Mouse (Mus musculus): ENCODE data around the gene Urad.

The Urad gene

GRCm38 (mm10) chr5:147323237-147323917 lies 1.1 kb upstream of the Urad start:
- DNase-seq = peak; percentile 80

DNA sequence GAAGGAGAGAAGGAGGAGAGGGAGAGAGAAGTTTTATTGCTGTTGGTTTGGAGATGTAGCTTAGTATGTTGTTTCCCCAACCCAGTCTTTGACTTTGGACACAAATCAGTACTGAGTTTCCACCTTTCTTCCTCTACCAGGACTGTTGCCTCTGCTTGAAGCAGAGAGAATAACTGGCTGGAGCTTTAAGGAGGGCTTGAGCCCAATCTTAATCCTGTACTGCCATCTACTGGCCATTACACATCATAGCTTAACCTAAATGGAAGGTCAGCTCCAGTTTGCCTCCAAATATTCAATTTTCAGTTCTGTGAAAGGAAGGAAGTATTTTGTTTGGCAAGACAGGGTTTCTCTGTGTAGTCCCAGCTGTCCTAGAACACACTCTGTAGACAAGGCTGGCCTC lies 2.6 kb downstream of the Urad start:
- no peak for DNase-seq

GRCm38 (mm10) chr5:147317991-147318390 lies 4.2 kb downstream of the Urad start:
- no peak for DNase-seq

- DNase-seq = no peak
Observed at GRCm38 (mm10) chr5:147317321-147317720, 4.9 kb downstream of the Urad start.

DNA sequence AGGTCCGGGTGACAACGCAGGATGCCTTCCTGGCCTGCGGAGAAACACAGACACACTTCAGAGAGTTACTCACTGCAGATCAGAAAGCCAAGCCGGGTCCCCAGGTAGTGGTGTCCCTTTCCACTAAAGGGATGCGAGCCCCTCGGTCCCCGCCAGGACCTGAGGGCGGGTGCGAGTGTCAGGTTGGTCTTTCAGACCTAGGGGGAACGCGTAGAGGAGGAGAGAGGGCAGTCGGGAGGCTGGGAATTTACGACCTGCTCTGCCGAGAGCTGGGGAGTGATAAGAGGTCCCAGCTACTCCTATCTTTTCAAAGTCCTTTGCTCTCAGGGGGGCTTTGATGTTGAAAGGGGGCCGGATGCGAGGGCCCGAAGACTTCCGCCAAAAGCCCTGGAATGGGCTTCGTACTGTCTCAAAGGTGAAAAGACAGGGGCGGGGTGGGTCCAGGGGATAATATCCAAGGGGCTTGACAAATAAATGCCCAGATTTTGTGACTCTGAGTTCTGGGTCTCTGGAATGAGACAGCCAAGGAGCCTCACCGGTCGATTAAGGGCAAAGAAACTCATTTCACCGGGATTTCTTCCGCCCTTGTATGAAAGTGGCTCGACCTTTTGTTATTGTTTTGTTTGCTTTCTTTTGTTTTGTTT lies 6.7 kb downstream of the Urad start:
- no peak for DNase-seq

GRCm38 (mm10) chr5:147314646-147315431 lies 7.4 kb downstream of the Urad start:
- DNase-seq = no peak

- DNase-seq = no peak
Observed at GRCm38 (mm10) chr5:147312830-147313685, 9.2 kb downstream of the Urad start.

GRCm38 (mm10) chr5:147309786-147310185 lies 12.5 kb downstream of the Urad start:
- no peak for DNase-seq

DNA sequence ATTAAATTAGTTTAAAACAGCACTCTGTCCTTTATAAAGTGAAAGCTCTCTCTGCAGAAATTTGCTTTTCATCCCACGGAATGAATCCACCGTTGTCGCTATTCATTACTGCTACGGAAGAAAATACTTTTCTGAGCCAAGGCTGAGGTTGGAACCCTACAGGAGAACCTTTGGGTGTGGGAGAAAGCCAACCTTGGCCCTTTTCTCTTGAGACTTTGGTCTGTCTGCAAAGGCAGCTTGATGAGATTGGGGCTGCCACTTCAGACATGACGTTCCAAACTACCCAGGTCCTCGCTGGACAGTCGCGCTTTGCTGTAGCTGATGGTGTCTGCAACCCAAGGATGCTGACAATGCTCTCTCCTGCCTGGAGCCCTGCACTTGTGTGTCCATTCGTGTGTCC lies 13.8 kb downstream of the Urad start:
- DNase-seq = no peak

DNA sequence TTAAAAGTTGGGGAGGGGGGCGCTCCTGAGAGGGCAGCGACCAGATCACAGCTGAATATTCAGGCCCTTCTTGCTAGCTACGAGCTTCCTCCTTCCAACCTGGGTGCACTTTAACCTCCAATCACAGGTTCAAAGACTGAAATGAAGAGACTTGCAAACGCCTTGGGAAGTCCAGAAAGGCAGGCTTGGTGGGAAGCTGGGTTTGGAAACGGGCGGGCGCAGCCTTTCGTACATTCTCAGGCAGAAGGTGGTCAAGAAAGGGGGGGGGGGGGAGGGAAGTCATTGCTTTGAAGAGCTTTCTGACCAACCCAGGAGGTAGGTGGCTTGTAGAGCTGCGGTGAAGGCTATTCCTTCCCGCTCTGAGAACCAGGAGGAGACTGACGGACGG lies 14.8 kb downstream of the Urad start:
- DNase-seq = no peak

DNA sequence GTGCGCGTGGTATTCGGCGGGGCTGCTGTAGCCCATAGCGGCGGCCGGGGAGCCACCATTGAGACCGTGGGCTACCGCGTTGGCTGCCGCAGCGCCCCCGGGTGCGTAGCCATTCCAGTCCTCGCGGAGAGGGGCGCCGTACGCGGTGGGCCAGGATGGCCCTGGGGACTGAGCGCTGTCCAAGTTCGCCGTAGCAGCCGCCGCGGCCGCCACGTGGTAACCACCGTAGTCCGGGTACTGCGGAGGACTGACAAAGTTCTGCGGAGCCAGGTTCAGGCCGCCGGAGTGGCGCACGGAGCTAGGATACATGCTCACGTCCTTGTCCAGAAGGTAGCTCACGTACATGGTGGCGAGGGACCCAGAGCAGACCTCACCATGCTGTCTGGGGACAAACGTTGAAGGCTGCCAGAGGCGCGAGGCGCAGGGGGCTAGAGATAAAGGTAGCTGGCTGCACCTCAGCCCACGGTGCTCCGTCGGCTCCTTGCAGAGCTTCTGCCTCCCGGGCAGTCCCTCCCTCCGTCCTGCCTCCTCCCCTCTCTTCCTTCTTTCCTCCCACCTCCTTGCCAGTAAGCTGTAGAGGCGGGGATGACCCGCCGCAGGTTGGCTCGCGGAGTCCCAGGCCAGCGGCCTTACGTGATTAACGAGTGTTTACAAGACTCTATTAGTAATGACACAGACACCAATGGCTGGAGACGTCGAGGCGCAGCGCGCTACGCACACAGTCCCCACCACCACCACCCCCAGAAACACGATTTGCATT lies 15.4 kb downstream of the Urad start, which contains the start of gene Cdx2:
Gene Cdx2, minus strand, starts transcription at position 633 of the 760 bp plus-strand sequence.
- no peak for DNase-seq

DNA sequence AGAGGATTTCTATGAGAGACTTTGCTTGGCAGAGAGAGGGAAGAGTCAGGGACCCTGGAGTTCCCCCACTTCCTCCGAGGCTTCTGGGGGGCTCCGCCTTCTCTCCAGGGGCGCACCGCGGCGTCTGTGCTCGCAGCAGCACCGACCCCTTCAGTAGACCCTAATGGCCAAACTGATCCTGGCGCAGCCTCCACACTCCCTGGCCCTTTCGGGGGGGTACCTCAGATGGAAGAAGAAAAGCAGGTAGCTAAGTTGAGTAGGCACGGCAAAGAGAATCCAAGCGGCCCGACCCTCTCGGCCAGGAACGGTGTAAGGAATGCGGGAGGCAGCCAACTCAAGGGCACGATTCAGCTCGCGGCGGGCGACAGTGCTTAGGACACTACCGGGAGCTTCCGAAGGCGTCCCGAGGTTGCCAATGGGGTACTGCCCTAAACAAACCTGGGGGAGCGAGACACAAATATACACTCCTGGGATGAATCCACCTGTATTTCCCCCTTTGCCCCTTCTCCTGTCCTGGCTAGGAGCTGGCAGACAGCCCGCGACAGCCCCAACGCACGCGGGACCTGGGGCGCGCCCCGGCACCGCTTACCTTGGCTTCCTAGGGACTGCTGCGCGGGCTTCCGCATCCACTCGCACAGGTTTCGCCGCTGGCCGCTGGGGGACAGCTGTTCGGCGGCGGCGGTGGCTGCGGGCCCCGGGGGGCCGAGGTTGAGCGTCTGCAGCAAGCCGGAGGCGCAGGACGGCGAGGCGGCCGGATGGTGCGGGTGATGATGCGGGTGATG lies 16.2 kb downstream of the Urad start:
- DNase-seq = no peak

DNA sequence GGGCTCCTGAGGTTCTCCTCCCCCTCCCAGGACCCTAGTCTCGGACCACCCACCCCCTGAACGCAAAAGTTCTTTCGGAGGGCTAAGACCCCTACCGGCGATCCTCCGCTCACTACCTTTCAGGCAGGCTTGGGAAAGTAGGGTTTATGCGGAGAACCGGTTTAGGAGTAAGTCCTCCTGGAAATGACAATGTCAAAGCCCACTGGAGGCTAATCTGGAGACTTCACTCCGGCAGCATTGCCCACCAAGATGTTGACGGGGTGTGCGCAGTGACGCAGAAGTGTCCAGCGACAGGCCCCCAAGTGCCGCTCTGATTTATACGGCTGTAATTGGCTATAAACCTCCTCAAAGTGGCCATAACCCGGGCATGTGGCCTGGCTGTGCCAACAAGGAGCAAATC lies 17.1 kb downstream of the Urad start:
- DNase-seq = no peak

- DNase-seq = no peak
Observed at GRCm38 (mm10) chr5:147304276-147305155, 17.7 kb downstream of the Urad start.

- DNase-seq = no peak
Observed at GRCm38 (mm10) chr5:147302746-147303400, 19.4 kb downstream of the Urad start.

- no peak for DNase-seq
Observed at GRCm38 (mm10) chr5:147302141-147302540, 20.1 kb downstream of the Urad start.

DNA sequence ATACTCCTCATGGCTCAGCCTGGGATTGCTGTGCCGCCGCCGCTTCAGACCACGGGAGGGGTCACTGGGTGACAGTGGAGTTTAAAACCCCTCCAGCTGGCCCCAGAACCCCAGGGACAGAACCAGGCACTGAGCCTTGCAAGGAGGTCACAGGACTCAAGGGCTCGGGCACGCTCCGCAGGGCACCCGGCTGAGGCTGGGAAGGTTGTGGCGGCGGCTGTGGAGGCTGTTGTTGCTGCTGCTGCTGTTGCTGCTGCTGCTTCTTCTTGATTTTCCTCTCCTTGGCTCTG lies 20.5 kb downstream of the Urad start:
- DNase-seq = no peak

DNA sequence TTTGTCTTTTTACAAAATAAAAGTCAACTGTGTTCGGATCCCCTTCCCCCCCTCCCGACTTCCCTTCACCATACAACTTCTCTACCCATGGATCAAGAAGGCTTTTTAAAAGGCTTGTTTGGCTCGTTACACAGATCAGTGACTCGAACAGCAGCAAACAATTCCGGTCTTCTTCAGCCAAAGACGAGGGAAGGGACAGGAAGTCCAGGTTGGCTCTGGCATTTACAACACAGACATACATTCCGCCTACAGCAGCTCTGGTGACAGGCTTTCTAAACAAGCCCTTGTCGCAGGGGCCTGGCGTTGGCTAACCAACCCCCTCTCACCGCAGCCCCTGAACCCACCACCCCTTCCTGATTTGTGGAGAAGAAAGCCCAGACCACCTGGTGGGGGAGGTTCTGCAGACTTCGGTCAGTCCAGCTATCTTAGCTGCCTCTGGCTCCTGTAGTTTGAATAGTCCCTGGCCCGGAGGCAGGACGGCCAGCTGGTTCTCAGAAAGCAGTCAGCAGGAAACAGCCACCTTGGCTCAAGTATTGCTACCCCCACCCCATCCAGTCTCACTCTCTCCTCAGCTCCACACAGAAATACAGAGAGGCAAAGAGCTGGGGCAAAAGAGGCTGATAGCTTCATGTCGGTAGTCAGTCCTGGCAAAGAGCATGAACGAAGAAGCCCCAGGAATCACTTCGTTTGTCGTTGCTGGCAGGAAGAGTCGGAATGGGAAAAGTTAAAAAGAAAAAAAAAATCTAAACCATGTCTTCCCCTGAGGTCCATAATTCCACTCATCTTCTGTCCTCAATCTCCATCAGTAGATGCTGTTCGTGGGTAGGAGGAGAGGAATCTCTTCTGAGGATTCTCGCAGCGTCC lies 21.1 kb downstream of the Urad start:
- DNase-seq = no peak

DNA sequence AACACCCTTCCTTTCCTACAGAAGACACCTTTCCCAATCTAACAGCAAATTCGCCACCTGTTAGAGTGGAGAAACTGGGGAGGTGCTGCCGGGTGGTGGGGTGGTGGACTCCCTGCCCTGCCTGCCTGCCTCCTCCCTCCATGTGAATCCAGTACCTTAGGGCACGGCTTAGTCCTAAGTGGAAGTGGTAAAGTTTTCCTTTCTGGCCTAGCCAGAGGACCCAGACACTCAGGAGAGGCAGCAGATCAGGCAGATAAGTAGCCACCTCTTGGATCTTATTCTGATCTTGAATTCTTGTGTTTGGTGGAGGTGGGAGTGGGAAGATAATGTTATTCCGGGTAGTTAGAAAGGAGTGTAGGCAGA lies 22.3 kb downstream of the Urad start:
- DNase-seq = no peak
